Mouse (Mus musculus): Measurements from ENCODE around the gene Alkbh7. TPM values are rescaled to one million over a fixed set of nuclear protein-coding genes. Genes with fewer than 3 reads are reported as not detected.

Gene Alkbh7
- polyA plus RNA-seq, 1 experiment, result 30.1 TPM

DNA sequence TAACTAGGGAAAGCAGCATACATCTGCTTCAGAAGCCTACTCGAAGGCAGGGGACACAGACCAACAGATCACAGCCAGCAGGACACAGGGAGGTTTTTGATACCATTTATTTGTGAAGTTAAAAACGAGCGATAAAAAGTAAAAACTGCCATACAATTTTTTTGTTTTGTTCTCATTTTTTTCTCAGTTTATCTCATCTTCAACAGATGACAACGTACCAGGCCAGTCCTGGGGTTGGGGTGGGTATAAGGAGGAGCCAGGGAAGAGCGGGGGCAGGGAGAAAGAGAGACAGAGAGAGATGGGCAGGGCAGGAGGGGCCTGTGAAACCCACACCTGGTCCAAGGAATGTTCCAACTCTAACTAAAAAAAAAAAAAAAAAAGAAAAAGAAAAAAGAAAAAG, 23.8 kb downstream of the Alkbh7 start:
- no peak for DNase-seq (ENCODE audit: low read depth, low spot score)

GRCm38 (mm10) chr17:57027471-57027870, 30.3 kb downstream of the Alkbh7 start:
- 83% methylated on average over 4 of the region's 4 CpGs for WGBS
- no peak for DNase-seq (ENCODE audit: low read depth, low spot score)

More for the DNA sequence above, 23.8 kb downstream of the Alkbh7 start:
- WGBS, result 83% methylated on average over 5 of the region's 5 CpGs

DNA sequence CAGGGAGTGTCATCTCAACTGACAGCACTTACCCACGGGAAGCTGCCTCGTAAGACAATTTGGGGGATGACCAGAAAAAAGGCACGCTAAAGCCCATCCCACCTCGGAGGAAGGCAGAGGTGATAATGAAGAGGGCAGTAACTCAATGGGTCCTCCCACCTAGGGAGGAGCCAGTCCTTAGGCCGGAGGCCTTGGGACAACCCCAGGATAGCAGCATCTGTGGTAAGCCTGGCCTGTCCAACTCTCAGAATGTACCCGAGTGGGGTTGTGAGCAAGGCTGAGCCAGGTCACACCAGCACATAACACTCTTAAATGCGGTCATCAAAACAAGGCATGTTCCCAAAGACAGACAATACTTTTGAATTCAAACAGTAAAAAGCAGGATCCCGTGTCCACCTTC, 32.6 kb downstream of the Alkbh7 start:
- DNase-seq (ENCODE audit: low read depth, low spot score), result no peak
- 13% methylated on average over 8 of the region's 8 CpGs for WGBS

DNA sequence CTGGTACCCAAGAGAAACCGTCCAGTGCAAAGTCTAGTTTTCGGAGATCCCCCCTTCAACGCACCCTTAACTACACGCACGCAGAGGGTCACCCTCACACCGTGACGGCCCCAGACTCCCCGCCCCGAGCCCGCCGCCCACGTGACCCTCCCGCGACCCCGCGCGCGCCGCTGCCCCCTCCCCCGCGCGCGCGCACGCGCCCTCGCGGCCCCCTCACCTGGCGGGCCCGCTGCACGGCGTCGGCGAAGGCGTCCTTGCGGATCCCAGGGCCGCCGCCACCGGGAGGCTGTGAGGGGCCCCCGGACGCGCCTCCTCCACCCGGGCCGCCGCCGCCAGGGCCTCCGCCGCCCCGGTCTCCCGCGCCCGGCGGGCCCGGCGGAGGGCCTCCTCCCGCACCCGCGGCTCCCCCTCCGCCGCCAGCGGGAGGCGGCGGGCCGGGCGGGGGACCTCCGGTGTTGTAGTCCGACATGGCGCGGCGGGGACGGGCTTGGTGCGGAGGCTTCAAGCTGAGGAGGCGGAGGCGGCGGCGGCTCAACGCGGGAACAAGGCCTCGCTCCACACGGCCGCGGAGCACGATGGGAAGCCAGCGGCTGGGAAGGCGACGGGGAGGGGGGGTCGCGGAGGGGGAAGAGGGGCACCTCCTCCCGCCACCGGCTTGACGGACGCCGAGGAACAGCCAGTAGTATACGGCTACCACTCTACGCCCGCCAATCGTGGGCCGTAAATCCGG, 34.0 kb downstream of the Alkbh7 start, which contains the start of gene Khsrp:
TSS of gene Khsrp (minus strand) at position 592 of the 730 bp plus-strand sequence.
- WGBS, result 1% methylated on average over 97 of the region's 99 CpGs
- no peak for DNase-seq (ENCODE audit: low read depth, low spot score)

GRCm38 (mm10) chr17:57031661-57032420, 34.7 kb downstream of the Alkbh7 start:
- WGBS, result under 1% methylated on average over 38 of the region's 38 CpGs
- peak; percentile 100 for DNase-seq (ENCODE audit: low read depth, low spot score)

DNA sequence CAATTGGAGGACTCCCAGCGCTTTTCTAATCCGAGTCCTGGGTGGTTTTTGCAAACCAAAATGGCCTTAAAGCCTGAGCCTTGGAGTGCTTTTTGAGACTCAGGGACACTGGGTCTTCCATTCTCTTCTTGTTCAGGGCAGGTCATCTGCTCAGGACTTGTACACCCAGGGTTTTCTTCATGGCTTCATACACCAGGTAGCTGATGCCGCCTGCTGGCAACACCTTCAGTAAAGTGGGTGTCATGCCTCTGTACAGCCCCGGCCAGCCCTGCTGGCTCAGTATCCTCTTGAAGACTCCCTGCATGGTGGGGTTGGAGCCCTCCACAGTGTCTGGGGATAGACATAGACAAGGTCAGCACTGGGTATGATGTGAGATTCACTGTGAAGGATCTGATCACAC, 35.7 kb downstream of the Alkbh7 start:
- DNase-seq (ENCODE audit: low read depth, low spot score), result no peak
- WGBS, result 89% methylated on average over 4 of the region's 4 CpGs

DNA sequence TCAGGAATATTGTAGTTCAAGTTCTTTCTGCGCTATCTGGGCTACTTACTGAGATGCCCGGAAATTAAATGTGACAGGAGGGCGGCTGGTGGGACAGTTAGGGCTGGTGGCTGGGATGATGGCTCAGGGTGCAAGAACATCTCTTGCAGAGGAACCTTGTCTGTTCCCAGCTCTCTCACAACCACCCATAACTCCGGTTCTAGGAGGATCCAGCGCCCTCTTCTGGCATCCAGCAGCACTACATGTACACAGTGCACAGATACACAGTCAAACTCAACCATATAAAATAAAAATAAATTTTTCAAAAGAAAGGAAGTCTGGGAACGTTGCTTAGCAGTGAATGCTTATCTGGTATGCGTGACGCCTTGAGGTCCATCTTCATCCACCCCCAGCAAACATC, 41.8 kb downstream of the Alkbh7 start:
- WGBS, result 45% methylated on average over 8 of the region's 8 CpGs
- DNase-seq (ENCODE audit: low read depth, low spot score), result no peak

- DNase-seq (ENCODE audit: low read depth, low spot score), result no peak
- WGBS, result 68% methylated on average over 8 of the region's 8 CpGs
Measured at GRCm38 (mm10) chr17:57041554-57041953, 44.4 kb downstream of the Alkbh7 start, which contains the start of gene Slc25a41. Gene Slc25a41 (minus strand): TSS chr17:57041654.

- 79% methylated on average over 5 of the region's 5 CpGs for WGBS
- no peak for DNase-seq (ENCODE audit: low read depth, low spot score)
Measured at GRCm38 (mm10) chr17:57047406-57047805, 50.3 kb downstream of the Alkbh7 start.

GRCm38 (mm10) chr17:57048816-57049215, 51.7 kb downstream of the Alkbh7 start:
- DNase-seq (ENCODE audit: low read depth, low spot score), result no peak
- WGBS, result 92% methylated on average over 3 of the region's 3 CpGs

Other genes with a start within 250 kb of the Alkbh7 start
- 11.0 and 11.7 TPM in 2 replicates for gene Nrtn, start 239.8 kb upstream of the Alkbh7 start, polyA plus RNA-seq (2012; rRNA removed)
- gene Dus3l, start 232.6 kb upstream of the Alkbh7 start, polyA plus RNA-seq (2012; rRNA removed), result 42.7 and 53.1 TPM in 2 replicates
- gene Prr22, start 227.1 kb upstream of the Alkbh7 start, polyA plus RNA-seq (2012; rRNA removed), result 3.3 and 4.1 TPM in 2 replicates
- gene Rfx2, start 166.3 kb upstream of the Alkbh7 start, polyA plus RNA-seq (2012; rRNA removed), result 6.2 and 9.9 TPM in 2 replicates
- not detected in 2 replicates for gene Acsbg2, start 122.9 kb upstream of the Alkbh7 start, polyA plus RNA-seq (2012; rRNA removed)
- 0.15 and 0.19 TPM in 2 replicates for gene 1700061G19Rik, start 121.9 kb upstream of the Alkbh7 start, polyA plus RNA-seq (2012; rRNA removed)
- gene Mllt1, start 61.9 kb upstream of the Alkbh7 start, polyA plus RNA-seq (2012; rRNA removed), result 32.3 and 39.8 TPM in 2 replicates
- gene Acer1, start 15.2 kb upstream of the Alkbh7 start, polyA plus RNA-seq (2012; rRNA removed), result 13.3 and 19.9 TPM in 2 replicates
- gene Clpp, start 7.0 kb upstream of the Alkbh7 start, polyA plus RNA-seq (2012; rRNA removed), result 124 and 128 TPM in 2 replicates
- gene Pspn, start 2.7 kb downstream of the Alkbh7 start, polyA plus RNA-seq (2012; rRNA removed), result not detected in 2 replicates
- gene Gtf2f1, start 13.9 kb downstream of the Alkbh7 start, polyA plus RNA-seq (2012; rRNA removed), result 37.4 and 43.8 TPM in 2 replicates
- gene Gm17949, start 14.1 kb downstream of the Alkbh7 start, polyA plus RNA-seq (2012; rRNA removed), result not detected in 2 replicates
- 45.6 and 60.9 TPM in 2 replicates for gene Khsrp, start 34.2 kb downstream of the Alkbh7 start, polyA plus RNA-seq (2012; rRNA removed)
- not detected in 2 replicates for gene Slc25a41, start 44.3 kb downstream of the Alkbh7 start, polyA plus RNA-seq (2012; rRNA removed)
- gene Crb3, start 61.8 kb downstream of the Alkbh7 start, polyA plus RNA-seq (2012; rRNA removed), result 175 and 198 TPM in 2 replicates
- 16.5 TPM in 2 replicates for gene Slc25a23, start 62.5 kb downstream of the Alkbh7 start, polyA plus RNA-seq (2012; rRNA removed)
- 7.2 and 10.8 TPM in 2 replicates for gene Dennd1c, start 81.2 kb downstream of the Alkbh7 start, polyA plus RNA-seq (2012; rRNA removed)
- 3.2 and 4.2 TPM in 2 replicates for gene Tubb4a, start 90.4 kb downstream of the Alkbh7 start, polyA plus RNA-seq (2012; rRNA removed)
- gene Tnfsf9, start 108.0 kb downstream of the Alkbh7 start, polyA plus RNA-seq (2012; rRNA removed), result 3.3 and 3.5 TPM in 2 replicates
- gene Cd70, start 152.4 kb downstream of the Alkbh7 start, polyA plus RNA-seq (2012; rRNA removed), result 0.23 and 0.27 TPM in 2 replicates
- 0.92 and 1.1 TPM in 2 replicates for gene Tnfsf14, start 196.8 kb downstream of the Alkbh7 start, polyA plus RNA-seq (2012; rRNA removed)
- 72.7 and 75.6 TPM in 2 replicates for gene C3, start 230.8 kb downstream of the Alkbh7 start, polyA plus RNA-seq (2012; rRNA removed)